Mouse (Mus musculus) E14TG2a.4 (cell line): ENCODE data around the gene Ybx2.

ENCODE experiments used
- CTCF ChIP-seq: conservative IDR thresholded peaks from 2 replicates; pipeline ENCODE4 v1.5.1; 2014; ENCODE audit warnings: low read length
- NANOG ChIP-seq: IDR thresholded peaks from 2 replicates; pipeline ENCODE4 v1.6.1; 2014; ENCODE audit warnings: borderline replicate concordance, low read length, mixed read lengths
- POU5F1 ChIP-seq: IDR thresholded peaks from 2 replicates; pipeline ENCODE4 v1.6.1; 2014; ENCODE audit warnings: low read length, borderline replicate concordance

DNA sequence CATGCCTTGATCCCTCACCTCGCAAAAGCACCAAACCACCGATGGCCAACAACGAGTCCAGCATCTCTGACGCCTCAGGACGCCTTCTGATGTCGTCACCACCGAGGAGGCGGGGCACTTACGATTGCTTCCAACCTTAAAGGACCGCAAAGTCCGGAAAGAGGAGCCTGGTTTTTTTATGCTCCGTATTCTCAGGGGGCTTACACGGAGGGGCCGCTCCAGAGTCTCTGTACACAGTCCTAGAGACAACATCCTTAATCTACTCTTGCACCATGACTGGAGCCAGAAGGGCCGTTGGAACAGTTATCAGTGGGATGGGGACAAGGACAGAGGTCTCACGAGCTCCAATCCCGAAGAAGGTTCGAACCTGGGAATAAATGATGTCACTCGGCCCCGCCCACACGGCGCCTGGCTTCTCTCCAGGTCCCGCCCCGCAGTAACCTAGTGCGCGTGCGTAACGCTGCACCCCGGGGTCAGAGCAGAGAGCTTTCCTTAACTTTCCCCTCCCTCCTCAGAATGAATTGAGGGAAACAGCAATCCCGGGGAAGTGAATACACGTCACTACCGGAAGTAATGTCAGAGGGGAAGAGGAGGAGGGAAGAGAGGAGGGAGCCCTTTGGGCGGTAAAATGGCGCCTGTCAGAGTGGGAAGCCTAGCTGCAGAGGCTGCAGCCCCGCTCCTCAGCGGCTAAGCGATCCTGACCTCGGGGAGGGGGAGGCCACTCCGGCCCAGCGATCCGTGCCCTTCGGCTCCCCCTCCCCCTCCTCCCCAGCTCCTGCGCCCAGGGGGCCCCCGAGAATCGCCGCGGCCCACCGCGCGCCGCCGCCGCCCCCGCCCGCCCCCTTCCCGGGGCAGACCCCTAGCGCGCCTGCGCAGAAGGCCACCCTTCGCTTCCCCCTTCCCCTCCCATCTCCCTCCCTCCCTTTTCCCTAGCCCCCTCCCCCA is 44.9 kb downstream of the Ybx2 start:
- TF ChIP-seq CTCF = no peak
- no peak for TF ChIP-seq POU5F1
- 0 out of 2 replicates have a peak, but pooled peaks have one; percentile 3 for TF ChIP-seq NANOG
